ENCODE assay signal across 12 mouse cellular contexts in genomic region chr13:72815933-72816553, GRCm38 (mm10).
A peak's percentile ranks its signal among the peaks of the same experiment; 100 is the strongest.
DNase-seq lines count a peak whose midpoint lies in the region; ATAC-seq lines count a peak whose summit lies in the region.
"Had no signal": no experiment of that assay in that cellular context is flagged by ENCODE, and none has a peak within 500 bp of the region (broad histone marks: within the 10 kb centered on the region; RNA-seq: fewer than 3 reads in every experiment).

No protein-coding gene starts in this region.

- no peaks in the 10 kb centered on the region for H3K36me3 ChIP-seq in heart, embryonic 12.5 days
- no peaks in the 10 kb centered on the region for H3K36me3 ChIP-seq in hindbrain, embryonic 11.5 days (ENCODE audit: control insufficient read depth, insufficient read depth, low read length)
- no peaks in the 10 kb centered on the region for H3K36me3 ChIP-seq in midbrain, embryonic 15.5 days (replicated peaks)
- H3K36me3 ChIP-seq: G1E; limb, embryonic 15.5 days had no signal

- ATAC-seq in heart, embryonic 12.5 days (ENCODE audit: insufficient number of reproducible peaks, low FRiP score), result peak; percentile 82; the same call in 1 of the 2 replicates
- ATAC-seq in hindbrain, embryonic 11.5 days (ENCODE audit: low FRiP score), result peak; percentile 63
- peak; percentile 66 for ATAC-seq in midbrain, embryonic 15.5 days (replicated peaks)
- ATAC-seq in erythroid progenitor cell, adult 5-6 weeks (replicated peaks; ENCODE audit: low FRiP score, poor library complexity, severe bottlenecking), result no peak
- ATAC-seq in erythroblast, adult 5-6 weeks (replicated peaks; ENCODE audit: low FRiP score, poor library complexity, severe bottlenecking), result no peak
- no peak for ATAC-seq in cerebellum, adult (ENCODE audit: insufficient number of reproducible peaks, low FRiP score, low TSS enrichment)
- ATAC-seq: activated CD4-positive, CD25-positive, alpha-beta regulatory T cell, adult 4 months had no signal

- H3K4me3 ChIP-seq in heart, embryonic 12.5 days, result peak overlapping the region; percentile 14
- H3K4me3 ChIP-seq in hindbrain, embryonic 11.5 days (ENCODE audit: low read depth, low read length), result peak overlapping the region; percentile 14
- H3K4me3 ChIP-seq in midbrain, embryonic 15.5 days, result peak overlapping the region; percentile 19; the same call in 1 of the 2 replicates
- H3K4me3 ChIP-seq: limb, embryonic 15.5 days had no signal

- H3K27me3 ChIP-seq in heart, embryonic 12.5 days (replicated peaks), result peaks cover 46% of the 10 kb centered on the region
- peaks cover 3% of the 10 kb centered on the region; the same call in 1 of the 2 replicates for H3K27me3 ChIP-seq in hindbrain, embryonic 11.5 days (ENCODE audit: control insufficient read depth, insufficient read depth, low read length)
- peaks cover 9% of the 10 kb centered on the region for H3K27me3 ChIP-seq in midbrain, embryonic 15.5 days (replicated peaks)

- H3K9me3 ChIP-seq in heart, embryonic 12.5 days (replicated peaks), result no peaks in the 10 kb centered on the region
- no peaks in the 10 kb centered on the region for H3K9me3 ChIP-seq in hindbrain, embryonic 11.5 days (ENCODE audit: control insufficient read depth, low read length)
- no peaks in the 10 kb centered on the region for H3K9me3 ChIP-seq in midbrain, embryonic 15.5 days
- H3K9me3 ChIP-seq: limb, embryonic 15.5 days had no signal

- peak overlapping the region; percentile 56 for H3K4me2 ChIP-seq in heart, embryonic 12.5 days
- H3K4me2 ChIP-seq in hindbrain, embryonic 11.5 days (replicated peaks; ENCODE audit: low read depth, low read length), result peak overlapping the region; percentile 37
- peak overlapping the region; percentile 31 for H3K4me2 ChIP-seq in midbrain, embryonic 15.5 days
- H3K4me2 ChIP-seq: limb, embryonic 15.5 days had no signal

- no peak overlapping the region for H3K9ac ChIP-seq in heart, embryonic 12.5 days
- peak overlapping the region; percentile 40; the same call in 1 of the 2 replicates for H3K9ac ChIP-seq in hindbrain, embryonic 11.5 days (ENCODE audit: low read depth, low read length)
- 0 out of 2 replicates have a peak overlapping the region, but pooled peaks have one; percentile 5 for H3K9ac ChIP-seq in midbrain, embryonic 15.5 days
- H3K9ac ChIP-seq: limb, embryonic 15.5 days had no signal

- intact Hi-C loops in heart, postnatal 10 days (cut with DNase I), result no loop called here

- DNase-seq in heart, postnatal 10 days, result no peak
- DNase-seq in embryo, embryonic 10.5 days (ENCODE audit: low spot score), result peak; percentile 51
- DNase-seq in hindbrain, embryonic 11.5 days (ENCODE audit: low spot score), result peak; percentile 53

- H3K27ac ChIP-seq in heart, embryonic 12.5 days (ENCODE audit: poor library complexity, severe bottlenecking), result peak overlapping the region; percentile 67; the same call in 1 of the 2 replicates
- peak overlapping the region; percentile 54 for H3K27ac ChIP-seq in hindbrain, embryonic 11.5 days (ENCODE audit: low read depth, low read length)
- peak overlapping the region; percentile 24; the same call in 1 of the 2 replicates for H3K27ac ChIP-seq in midbrain, embryonic 15.5 days
- H3K27ac ChIP-seq: limb, embryonic 15.5 days; macrophage had no signal

- WGBS in heart, embryonic 12.5 days, result 12% methylated on average over 18 of the region's 18 CpGs
- WGBS in hindbrain, embryonic 11.5 days, result 3% methylated on average over 18 of the region's 18 CpGs
- 3% methylated on average over 18 of the region's 18 CpGs for WGBS in midbrain, embryonic 15.5 days

- H3K4me1 ChIP-seq in heart, embryonic 12.5 days (replicated peaks), result peaks cover 11% of the 10 kb centered on the region
- H3K4me1 ChIP-seq in hindbrain, embryonic 11.5 days (replicated peaks; ENCODE audit: control insufficient read depth, insufficient read depth, low read length), result peaks cover 7% of the 10 kb centered on the region
- peaks cover 17% of the 10 kb centered on the region for H3K4me1 ChIP-seq in midbrain, embryonic 15.5 days

Comparison
In these comparisons a context has a peak if more than half of its experiments do, and no peak if none do; other contexts are left out.
1. ATAC-seq: peak in heart, embryonic 12.5 days (single experiment), hindbrain, embryonic 11.5 days (single experiment) and midbrain, embryonic 15.5 days (single experiment); none in erythroid progenitor cell, adult 5-6 weeks (single experiment), erythroblast, adult 5-6 weeks (single experiment) and cerebellum, adult (single experiment).
2. DNase-seq: peak in embryo, embryonic 10.5 days (single experiment) and hindbrain, embryonic 11.5 days (single experiment); none in heart, postnatal 10 days (0 of 2).
3. Peak in every context shown above with its lines, with median percentiles within 50 percentile points of each other: H3K27ac ChIP-seq, H3K4me2 ChIP-seq and H3K4me3 ChIP-seq.